Mouse (Mus musculus) liver, adult 2 months (tissue): ENCODE measurements around the gene Hemk1. TPM values are rescaled to one million over a fixed set of nuclear protein-coding genes. Genes with fewer than 3 reads are reported as not detected.

Experiments
- DNase-seq: peaks from one replicate; pipeline ENCODE4 v3.0.0-alpha.2; 2011; ENCODE audit warnings: low read depth, low spot score; ENCODE audit errors: extremely low read depth
- H3K27ac ChIP-seq: fragments of 200-500 bp; replicated peaks from 2 replicates; pipeline ENCODE4 v1.5.1; 2012; ENCODE audit warnings: low read depth, mild to moderate bottlenecking, control low read depth, inconsistent platforms, low read length; ENCODE audit not compliant: insufficient read depth
- H3K27me3 ChIP-seq: fragments of 200-500 bp; 2 replicates; pipeline ENCODE4 v1.6.1; 2012; ENCODE audit warnings: mild to moderate bottlenecking, moderate library complexity, low read length, inconsistent platforms; ENCODE audit not compliant: control insufficient read depth, insufficient read depth
- H3K36me3 ChIP-seq: fragments of 200-500 bp; 2 replicates; pipeline ENCODE4 v1.6.1; 2012; ENCODE audit warnings: low read length, inconsistent platforms; ENCODE audit not compliant: control insufficient read depth, insufficient read depth
- H3K4me1 ChIP-seq: fragments of 200-500 bp; 2 replicates; pipeline ENCODE4 v1.6.1; 2011; ENCODE audit warnings: low read length; ENCODE audit not compliant: control insufficient read depth, insufficient read depth
- H3K4me3 ChIP-seq: fragments of 200-500 bp; 2 replicates; pipeline ENCODE4 v1.5.1; 2011; ENCODE audit warnings: low read depth, mild to moderate bottlenecking, control low read depth, low read length, moderate library complexity; ENCODE audit not compliant: insufficient read depth
- H3K79me2 ChIP-seq: fragments of 200-500 bp; 2 replicates; pipeline ENCODE4 v1.6.1; 2012; ENCODE audit warnings: inconsistent platforms, mild to moderate bottlenecking, low read length, moderate library complexity; ENCODE audit not compliant: control insufficient read depth, insufficient read depth
- H3K9ac ChIP-seq: fragments of 200-500 bp; 2 replicates; pipeline ENCODE4 v1.6.1; 2012; ENCODE audit warnings: low read depth, mild to moderate bottlenecking, control low read depth, inconsistent platforms, low read length
- CTCF ChIP-seq: fragments of 200-500 bp; IDR thresholded peaks from 2 replicates; pipeline ENCODE4 v1.5.1; 2011; ENCODE audit warnings: low read depth, low read length, control low read depth
- POLR2A ChIP-seq: fragments of 200-500 bp; IDR thresholded peaks from 2 replicates; pipeline ENCODE4 v1.6.1; 2011; ENCODE audit warnings: low read length, control low read depth; ENCODE audit not compliant: insufficient read depth; ENCODE audit errors: extremely low read depth
- WGBS: fragments of 180-500 bp; shearing (Covaris S2); methylation state at CpG from one replicate; pipeline ENCODE4 v1.1.7; 2018; 5-methylcytosine and 5-hydroxymethylcytosine counted together
- polyA plus RNA-seq: library from polyadenylated mRNA; depleted of rRNA; stranded (reverse); fragments of >200 nt; gene quantifications from 2 replicates; pipeline ENCODE4 v1.2.3, GENCODE M21; 2012
- total RNA-seq: library from RNA; depleted of rRNA; stranded (reverse); fragments of >200 nt; gene quantifications from 2 replicates; pipeline ENCODE4 v1.2.3, GENCODE M21; 2014

Gene Hemk1
- total and polyA plus RNA-seq, 2 experiments, result 18.4 to 28.1 TPM

DNA sequence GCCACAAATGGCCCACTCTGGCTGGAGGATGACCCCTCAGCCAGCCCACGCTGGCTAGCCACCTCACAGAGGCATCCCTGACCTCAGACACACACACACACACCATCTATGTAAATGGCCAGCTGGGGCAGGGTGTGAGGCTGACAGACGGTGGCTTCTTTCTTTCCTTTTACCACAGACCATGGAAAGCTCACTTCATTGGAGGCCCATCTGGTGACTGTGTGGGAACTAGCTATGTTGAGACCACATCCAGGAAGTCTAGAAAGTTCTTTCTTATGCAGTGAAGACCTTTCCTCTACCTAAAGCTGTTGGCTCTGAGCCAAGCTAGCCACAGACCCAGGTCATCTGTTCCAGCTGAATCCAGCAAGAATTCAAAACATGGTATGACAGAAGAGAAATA lies 4.5 kb downstream of the Hemk1 start:
- H3K36me3 ChIP-seq, result no peaks in the 10 kb centered on the region
- TF ChIP-seq POLR2A (no peak), CTCF (no peak)

DNA sequence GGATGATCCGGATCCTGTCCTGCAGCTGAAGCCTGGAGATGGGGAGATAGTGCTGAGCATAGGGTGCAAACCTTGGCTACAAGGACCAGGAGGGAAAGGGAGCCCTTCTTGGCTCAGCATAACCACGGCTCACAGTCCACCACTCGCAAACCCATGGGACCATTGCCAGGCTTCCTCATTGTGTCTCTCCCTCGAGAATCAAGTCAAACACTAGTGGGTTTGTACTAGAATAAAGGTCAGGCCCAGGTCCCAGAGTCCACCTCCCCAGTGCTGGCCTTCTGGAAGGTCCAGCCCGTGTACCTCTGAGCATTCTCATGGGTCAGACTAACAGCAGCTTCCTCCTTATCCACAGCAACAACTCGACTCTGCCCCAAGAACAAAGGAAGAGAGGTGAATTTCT lies 7.4 kb downstream of the Hemk1 start:
- Histone ChIP-seq H3K4me1 (no peaks in the 10 kb centered on the region), H3K36me3 (no peaks in the 10 kb centered on the region), H3K79me2 (peaks cover 3% of the 10 kb centered on the region; the same call in 1 of the 2 replicates), H3K9ac (no peak overlapping the region), H3K27ac (no peak overlapping the region), H3K4me3 (no peak overlapping the region), H3K27me3 (no peaks in the 10 kb centered on the region)
- no peak for TF ChIP-seq POLR2A
- no peak for TF ChIP-seq CTCF
- DNase-seq, result no peak
- WGBS, result 42% methylated on average over 6 of the region's 6 CpGs

More for the DNA sequence above, 4.5 kb downstream of the Hemk1 start:
- 85% methylated on average over 2 of the region's 2 CpGs for WGBS
- peaks cover 3% of the 10 kb centered on the region; the same call in 1 of the 2 replicates for H3K79me2 ChIP-seq
- H3K4me3 ChIP-seq, result no peak overlapping the region
- H3K4me1 ChIP-seq, result 0 out of 2 replicates have a peak, but pooled peaks cover 3% of the 10 kb centered on the region
- no peak overlapping the region for H3K27ac ChIP-seq
- no peaks in the 10 kb centered on the region for H3K27me3 ChIP-seq
- no peak overlapping the region for H3K9ac ChIP-seq
- no peak for DNase-seq

DNA sequence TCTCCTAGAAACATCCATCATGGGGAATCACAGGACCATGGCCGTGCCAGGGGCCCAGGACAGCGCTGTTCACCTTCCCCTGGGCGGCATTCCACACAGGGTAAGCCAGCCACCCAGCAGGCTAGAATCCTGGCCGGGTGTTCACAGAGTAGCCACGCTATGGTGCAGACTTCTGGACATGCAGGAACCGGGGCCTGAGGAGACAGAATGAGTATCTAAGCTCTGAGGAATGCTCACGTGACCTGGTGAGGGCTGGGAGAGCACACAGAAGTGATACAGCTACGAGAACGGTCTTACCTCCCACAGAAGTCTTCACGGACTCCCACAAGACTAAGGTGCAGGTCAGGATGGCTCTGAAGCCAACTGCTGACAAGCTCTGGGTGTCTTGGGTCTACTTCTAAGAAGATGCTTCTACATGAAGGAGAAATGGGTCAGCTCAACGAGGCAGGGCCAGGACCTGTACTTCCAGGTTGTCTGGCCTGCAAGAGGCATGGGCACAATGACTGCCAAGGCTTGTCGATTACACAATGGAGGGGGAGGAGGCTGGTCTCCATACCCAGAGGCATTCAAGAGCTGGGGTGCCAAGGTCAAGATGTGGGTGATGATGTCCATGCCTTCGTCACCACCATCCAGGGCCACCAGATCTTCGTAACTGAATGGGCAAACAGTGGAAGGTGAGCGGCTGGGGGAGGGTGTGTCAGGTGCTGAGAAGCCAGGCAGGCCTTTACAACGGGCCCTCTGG lies 10.1 kb downstream of the Hemk1 start:
- no peak overlapping the region for H3K27ac ChIP-seq

DNA sequence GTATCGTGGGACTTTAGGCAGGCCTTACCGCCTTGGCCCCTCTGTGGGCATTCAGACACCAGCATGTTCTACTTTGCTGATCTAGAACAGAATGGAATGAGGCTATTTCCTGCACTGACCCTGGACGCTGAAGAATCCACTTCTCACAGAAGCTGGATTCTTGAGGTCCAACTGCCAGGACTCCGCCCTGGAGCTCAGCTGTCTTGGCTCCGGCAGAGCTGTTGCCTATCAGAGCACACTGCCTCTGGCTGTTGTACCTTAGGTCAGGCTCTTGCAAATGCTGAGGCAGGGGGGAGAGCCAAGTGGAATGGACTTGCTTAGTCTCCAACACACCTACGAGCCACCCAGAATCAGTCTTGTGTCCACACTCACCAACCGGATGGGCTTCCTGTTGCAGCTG lies 12.2 kb downstream of the Hemk1 start:
- 83% methylated on average over 7 of the region's 7 CpGs for WGBS
- Histone ChIP-seq H3K79me2 (no peaks in the 10 kb centered on the region), H3K4me3 (no peak overlapping the region), H3K9ac (no peak overlapping the region), H3K27me3 (no peaks in the 10 kb centered on the region), H3K27ac (no peak overlapping the region), H3K36me3 (no peaks in the 10 kb centered on the region), H3K4me1 (peaks cover 2% of the 10 kb centered on the region; the same call in 1 of the 2 replicates)
- TF ChIP-seq POLR2A, result no peak
- TF ChIP-seq CTCF, result no peak
- DNase-seq, result no peak

More for the DNA sequence above, 10.1 kb downstream of the Hemk1 start:
- no peak for DNase-seq
- no peaks in the 10 kb centered on the region for H3K79me2 ChIP-seq
- no peak for TF ChIP-seq POLR2A
- TF ChIP-seq CTCF, result no peak
- no peaks in the 10 kb centered on the region for H3K27me3 ChIP-seq
- H3K4me3 ChIP-seq, result no peak overlapping the region
- peaks cover 2% of the 10 kb centered on the region; the same call in 1 of the 2 replicates for H3K4me1 ChIP-seq
- H3K36me3 ChIP-seq, result no peaks in the 10 kb centered on the region
- H3K9ac ChIP-seq, result no peak overlapping the region
- WGBS, result 81% methylated on average over 16 of the region's 16 CpGs

DNA sequence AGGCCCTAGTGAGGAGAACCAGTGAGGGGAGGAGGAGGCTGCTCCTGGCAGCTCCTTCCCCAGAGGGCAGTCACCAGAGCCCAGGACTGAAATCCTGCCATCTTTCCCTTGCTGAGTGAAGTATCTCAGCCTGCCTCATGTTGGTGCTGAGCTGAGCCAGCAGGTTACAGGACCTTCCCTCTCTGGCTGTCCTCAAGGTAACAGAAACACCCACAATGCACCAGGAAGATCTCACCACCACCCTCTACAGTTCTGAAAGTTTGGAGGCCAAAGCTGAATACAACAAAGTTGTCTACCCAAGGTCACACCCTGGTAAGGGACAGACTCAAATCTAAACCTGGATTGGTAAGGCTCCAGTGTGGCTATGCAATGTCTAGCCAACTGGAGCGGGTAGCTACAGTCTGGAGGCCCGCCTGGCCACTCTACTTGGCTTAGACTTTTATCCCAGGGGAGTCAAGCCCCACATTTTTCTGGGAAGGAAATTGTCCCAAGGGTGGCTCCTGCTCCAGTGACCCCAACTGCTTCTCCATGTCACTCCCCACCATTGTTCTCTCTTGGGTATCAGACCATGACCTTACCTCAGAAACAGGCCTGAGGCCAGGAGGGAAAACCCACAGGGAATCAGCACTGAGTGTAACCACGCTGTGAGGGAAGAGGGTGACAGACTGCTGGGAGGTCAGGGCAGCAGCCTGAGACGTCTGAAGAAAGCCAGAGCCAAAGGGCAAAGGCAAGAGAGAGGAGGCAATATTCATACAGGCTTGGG lies 13.2 kb downstream of the Hemk1 start:
- Histone ChIP-seq H3K9ac (no peak overlapping the region), H3K36me3 (no peaks in the 10 kb centered on the region), H3K4me3 (no peak overlapping the region), H3K79me2 (no peaks in the 10 kb centered on the region), H3K27me3 (no peaks in the 10 kb centered on the region), H3K4me1 (peaks cover 2% of the 10 kb centered on the region; the same call in 1 of the 2 replicates), H3K27ac (no peak overlapping the region)
- TF ChIP-seq CTCF, result no peak
- no peak for TF ChIP-seq POLR2A
- WGBS, result 81% methylated on average over 4 of the region's 4 CpGs
- no peak for DNase-seq
